Mouse (Mus musculus): ENCODE measurements around the gene Pde6h.
"Not testable (repeated sequence)": the region's sequence is repeated elsewhere in the genome, so short reads cannot be mapped to it uniquely, and the experiment has no call there.

Gene Pde6h

DNA sequence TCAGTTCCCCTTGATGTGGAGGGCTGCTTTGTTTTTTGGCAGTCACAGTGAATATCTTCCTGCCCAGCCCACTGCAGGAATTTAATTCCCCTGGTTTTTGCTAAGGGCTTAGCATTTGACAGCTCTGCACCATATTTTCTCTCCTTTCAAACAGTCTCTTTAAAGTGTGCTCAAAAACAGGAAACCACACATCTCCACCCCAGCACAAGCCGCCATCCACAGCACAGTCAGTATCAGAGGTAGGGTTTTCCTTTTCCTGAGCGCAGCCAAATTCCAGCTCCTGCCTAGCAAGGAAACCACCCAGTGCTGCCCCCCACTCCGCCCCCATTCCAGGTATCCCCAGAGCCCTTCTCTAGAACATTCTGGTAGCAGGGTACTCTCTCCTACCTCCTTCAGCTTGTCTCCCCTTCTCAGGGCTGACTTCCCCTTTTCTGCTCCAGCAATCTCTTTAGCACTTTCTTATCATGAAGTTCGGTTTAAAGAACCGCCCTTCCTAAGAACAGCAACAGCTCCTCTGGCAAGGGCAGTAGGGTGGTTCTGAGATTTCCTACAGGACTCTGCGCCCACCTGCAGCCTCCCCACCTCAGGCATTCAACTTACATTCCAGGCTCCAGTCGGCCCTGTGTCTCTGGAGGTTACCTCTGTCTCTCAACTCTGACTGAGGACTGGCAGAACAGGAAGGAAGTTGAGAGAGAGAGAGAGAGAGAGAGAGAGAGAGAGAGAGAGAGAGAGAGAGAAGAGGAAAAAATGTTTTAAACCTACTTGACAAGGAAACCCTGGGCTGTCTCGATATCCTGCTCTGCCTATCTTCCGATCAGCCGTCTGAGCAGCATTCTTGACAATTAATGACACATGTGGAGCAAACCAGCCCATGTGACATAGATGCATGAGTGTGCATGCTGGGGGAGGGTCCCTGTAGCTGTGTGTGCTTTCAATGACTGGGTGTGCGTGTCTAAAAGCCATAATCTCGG lies 17.7 kb downstream of the Pde6h start, which contains the start of gene Arhgdib:
TSS of gene Arhgdib (minus strand) at position 849 of the 971 bp plus-strand sequence.
- no peak for DNase-seq

- no peak for DNase-seq
Observed at GRCm38 (mm10) chr6:136942280-136942679, 18.6 kb downstream of the Pde6h start.

- no peak for DNase-seq
Observed at GRCm38 (mm10) chr6:136943392-136943791, 19.8 kb downstream of the Pde6h start.

- no peak for DNase-seq
Observed at GRCm38 (mm10) chr6:136944511-136944910, 20.9 kb downstream of the Pde6h start.

DNA sequence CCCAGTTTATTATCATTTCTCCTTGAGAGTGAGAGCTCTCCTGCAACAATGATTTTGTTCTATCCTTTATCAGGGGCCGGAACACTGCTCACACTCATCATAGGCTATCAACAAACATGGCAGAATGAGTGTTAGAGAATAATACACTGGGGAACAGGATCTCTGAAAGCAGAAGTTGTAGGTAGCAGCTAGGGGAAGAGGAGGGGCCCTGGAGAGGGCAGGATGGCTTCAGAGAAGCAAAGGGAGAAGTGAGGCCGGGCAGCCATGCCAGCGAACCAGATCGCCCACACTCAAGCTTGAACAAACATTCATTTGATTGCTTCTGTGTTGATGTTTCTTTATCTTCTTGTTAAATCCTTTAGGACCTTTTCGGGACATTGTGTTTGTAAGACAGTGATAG lies 22.6 kb downstream of the Pde6h start:
- no peak for DNase-seq

DNA sequence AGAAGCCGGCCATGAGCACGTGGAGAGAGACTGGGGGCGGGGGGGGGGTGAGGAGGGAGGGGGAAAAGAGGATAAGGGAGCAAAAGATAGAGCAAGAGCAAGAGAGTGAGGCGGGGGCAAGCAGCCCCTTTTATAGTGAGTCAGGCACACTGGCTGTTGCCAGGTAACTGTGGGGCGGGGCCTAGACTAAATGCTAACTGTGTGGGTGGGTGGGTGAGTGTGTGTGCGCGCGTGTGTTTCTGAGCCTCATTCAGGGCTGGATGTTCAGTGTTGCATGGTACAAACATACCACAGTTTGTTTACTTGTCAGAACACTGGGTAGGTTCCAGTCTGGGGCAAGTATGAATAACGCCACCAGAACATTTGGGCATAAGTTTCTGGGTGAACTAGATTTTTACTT lies 23.3 kb downstream of the Pde6h start:
- no peak for DNase-seq

- DNase-seq = no peak
Observed at GRCm38 (mm10) chr6:136947716-136948115, 24.1 kb downstream of the Pde6h start.

DNA sequence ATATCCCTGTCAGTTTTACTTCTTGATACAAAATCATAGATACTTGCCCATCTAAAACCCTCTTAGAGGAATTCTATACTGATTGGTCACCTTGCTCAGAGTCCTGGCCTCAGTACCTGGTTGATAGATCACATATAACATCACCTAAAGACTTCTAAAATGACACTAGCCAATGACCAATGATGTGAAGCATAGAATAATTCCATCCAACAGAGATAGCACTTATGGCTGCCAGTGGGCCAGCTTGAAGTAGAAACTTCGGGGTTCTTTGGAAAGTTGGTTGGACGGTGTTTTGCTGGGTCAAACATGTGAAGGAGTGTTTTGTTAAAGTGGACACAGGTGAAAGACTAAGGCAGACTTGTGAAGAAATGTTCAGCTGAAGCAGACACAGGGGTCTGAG lies 26.5 kb downstream of the Pde6h start:
- DNase-seq = no peak

GRCm38 (mm10) chr6:136952930-136953329 lies 29.3 kb downstream of the Pde6h start:
- DNase-seq = no peak

DNA sequence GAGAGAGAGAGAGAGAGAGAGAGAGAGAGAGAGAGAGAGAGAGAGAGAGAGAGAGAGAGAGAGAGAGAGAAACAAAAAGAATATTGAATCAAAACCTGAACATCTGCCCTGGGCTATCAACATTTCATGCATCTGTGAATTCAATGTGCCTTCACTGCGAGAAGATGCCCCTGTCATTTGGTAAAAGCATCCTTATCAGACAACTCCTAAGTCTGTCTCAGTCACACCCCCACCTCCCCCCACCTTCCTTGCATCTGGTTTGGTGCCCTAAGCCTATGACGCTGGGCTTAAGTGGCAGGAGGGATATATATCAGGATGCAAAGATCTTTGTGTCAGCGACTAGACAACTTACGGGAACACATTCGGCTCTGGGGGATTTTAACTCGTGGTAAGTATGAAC lies 30.6 kb downstream of the Pde6h start:
- DNase-seq = no peak

DNA sequence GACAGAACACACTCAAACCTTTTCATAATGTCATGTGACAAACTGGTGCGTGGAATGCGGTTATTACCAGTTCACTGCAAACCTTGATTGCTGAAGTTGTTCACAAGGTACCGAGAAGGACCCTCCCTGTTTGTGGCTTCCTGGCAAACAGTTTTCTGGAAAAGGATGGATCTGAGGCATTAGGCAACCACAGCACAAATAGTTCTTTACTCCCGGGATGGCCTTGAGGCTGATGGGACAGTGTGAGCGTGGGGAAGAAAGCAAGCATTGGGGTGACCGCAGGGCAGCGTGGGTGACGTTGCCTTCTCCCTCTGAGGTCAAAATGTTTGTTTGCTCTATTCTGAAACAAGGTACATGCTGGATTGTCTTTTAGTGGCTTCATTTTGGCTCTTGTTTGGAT lies 31.1 kb downstream of the Pde6h start:
- no peak for DNase-seq

DNA sequence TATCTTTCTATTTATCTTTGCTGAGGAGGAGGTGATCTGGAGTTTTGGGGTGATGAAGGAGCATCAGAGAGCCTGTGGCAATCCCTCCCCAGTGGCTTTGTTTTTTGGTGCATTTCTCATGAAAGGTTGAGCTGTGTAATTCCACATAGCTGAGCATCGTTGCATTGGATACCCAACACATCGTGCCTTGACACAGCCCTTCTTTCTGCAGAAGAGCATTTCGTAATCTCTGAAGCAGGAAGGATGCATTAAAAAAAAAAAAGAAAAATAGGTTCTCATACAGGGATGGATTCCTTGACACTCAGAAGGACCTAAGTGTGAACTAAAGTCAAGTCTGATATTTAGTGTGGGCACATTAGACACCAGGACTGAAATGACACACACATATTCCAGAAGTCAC lies 31.6 kb downstream of the Pde6h start:
- no peak for DNase-seq

DNA sequence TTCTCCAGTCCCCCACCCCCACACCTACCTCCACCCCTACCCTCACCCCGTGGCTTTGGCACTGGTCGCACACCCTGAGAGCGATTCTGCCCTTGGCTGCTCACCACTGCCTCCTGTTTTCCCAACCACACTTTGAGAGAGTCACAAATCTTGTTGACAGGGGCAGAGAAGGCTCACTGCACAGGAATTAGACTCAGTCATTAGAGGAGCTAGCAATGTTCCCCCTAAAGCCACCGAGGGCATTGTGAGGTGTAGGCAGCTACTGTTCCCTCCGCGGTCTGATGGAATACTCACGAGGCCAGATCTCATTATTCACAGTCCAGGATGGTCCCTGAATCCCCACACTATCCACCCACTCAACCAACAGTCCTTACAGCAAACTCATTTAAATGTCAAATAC lies 33.4 kb downstream of the Pde6h start:
- DNase-seq = no peak

DNA sequence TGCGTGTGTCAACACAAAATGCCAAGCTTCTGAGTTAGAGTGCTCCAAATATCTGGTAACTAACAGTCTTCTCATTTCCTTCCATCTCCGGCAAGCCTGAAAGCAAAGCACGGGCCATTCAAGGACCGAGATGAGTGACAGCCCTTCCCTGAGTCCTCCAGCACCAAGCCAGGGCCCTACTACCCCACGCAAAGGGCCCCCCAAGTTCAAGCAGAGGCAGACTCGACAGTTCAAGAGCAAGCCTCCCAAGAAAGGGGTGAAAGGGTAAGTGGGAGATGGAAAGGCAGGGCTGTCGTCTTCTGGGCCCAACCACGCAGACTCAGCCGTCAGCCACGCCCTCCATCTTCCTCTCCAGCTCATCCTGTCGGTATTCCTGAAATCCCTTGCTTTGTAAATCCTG lies 35.5 kb downstream of the Pde6h start:
- DNase-seq = no peak

DNA sequence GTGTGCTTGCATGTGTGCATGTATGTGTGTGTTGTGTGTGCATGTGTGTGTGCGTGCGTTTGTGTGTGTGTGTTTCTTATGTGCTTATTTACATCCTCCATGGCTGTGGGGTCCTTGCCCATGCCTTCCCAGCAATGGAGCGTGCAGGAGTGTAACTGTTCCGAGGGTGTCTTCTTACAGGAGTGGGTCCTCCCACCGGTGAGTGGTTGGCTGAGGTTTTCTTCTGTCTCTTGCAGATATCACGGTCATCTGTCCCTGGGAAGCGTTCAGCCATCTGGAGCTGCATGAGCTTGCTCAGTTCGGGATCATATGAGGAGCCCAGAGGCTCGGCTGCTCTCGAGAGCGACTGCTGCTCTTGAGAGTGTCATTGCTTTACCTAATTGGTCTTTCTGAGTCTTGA lies 39.3 kb downstream of the Pde6h start:
- no peak for DNase-seq

DNA sequence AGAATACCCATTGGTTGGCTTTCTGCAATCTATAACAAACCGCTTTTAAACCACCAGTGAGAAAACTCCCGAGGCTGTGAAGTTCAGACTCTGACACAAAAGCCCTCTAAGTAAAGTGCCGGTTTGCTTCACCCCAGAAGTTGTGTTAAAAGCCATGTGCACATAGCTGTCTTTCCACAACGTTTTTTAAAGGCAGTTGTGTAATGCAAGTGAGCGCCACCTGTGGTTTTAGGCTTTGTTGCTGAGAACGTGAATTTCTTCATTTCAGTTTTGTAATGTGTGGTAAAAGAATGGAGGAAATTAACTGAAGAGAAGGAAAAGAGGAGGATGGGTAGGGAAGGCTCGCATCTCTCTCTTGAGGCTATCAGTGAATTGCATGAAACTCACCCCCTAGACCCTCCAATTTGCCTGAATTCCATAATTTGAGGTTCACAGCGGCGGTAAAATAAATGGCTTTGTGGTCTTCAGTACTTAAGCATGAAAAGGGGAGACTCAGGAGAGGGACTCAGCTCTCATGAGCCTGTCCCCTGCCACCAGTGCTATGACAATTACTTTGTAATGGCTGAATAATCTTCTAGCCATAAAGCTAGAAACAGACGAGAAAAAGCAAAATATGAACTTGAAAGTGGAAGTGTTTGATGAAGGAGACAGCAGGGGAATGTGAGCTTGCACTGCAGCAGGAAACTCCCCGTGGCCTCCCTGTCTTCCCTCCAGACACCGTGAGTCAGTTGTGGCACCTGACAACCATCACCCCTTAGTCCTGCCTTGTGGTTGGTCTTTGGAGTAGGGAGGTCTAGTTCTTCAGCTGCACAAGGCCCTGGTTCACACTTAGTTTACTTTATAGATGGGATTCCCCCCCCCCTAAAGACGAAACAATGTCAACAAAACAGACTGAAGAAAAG lies 41.2 kb downstream of the Pde6h start:
- DNase-seq = no peak

DNA sequence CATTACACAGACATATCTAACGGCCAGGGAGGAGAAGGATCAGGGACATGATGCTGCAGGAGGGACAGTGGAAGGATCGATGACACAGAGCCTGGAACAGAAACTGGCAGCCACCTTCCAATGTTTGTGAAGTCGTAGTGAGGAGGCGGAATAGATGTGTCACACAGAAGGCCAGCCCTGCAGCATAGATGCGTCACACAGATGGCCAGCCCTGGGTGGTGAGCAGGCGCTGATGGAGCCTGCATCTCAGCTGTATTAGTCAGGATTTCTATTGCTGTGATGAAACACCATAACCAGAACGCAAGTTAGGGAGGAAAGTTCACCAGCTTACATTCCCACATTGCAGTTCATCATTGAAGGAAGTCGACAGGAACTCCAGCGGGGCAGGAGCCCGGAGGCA lies 42.3 kb downstream of the Pde6h start:
- DNase-seq = no peak

- DNase-seq = no peak
Observed at GRCm38 (mm10) chr6:136967466-136967865, 43.8 kb downstream of the Pde6h start.

GRCm38 (mm10) chr6:136968877-136969276 lies 45.2 kb downstream of the Pde6h start:
- DNase-seq = not testable (repeated sequence)

DNA sequence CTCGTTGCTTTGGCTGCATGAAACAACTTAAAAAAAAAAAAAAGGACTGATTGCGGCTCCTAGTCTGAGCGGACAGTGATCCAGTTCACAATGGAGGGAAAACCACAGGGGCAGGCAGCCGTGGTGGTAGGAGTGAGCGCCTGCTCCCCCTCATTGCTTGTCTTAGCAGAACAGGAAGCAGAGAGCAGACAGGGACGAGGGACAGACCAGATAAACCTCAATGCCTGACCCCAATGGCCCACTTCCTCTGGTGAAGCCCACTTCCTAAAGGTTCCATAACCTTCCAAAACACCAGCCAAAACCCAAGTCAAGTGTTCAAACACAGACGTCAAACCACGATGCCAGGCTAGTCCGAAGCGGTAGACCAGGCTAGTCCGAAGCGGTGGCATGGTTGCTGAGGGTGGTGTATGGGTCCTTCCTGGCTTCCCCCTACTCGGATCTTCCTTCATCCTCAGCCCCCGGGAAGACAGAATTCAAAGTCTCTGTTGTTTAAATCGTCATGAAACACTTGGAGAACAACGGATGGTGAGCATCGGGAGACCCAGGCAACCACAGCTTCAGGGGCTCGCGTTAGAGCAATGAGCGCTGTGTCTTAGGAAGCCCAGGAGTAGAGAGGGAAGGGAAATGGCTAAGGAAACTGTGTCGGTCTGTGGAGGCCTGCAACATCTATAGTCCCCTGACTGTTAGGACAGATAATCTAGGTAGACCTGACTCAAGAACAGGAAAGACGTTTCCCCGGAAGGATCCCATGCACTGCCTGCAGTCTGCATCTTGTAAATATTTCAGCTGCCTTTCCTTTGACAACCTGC lies 55.8 kb downstream of the Pde6h start:
- no peak for DNase-seq

GRCm38 (mm10) chr6:136980331-136980746 lies 56.7 kb downstream of the Pde6h start:
- DNase-seq = no peak

DNA sequence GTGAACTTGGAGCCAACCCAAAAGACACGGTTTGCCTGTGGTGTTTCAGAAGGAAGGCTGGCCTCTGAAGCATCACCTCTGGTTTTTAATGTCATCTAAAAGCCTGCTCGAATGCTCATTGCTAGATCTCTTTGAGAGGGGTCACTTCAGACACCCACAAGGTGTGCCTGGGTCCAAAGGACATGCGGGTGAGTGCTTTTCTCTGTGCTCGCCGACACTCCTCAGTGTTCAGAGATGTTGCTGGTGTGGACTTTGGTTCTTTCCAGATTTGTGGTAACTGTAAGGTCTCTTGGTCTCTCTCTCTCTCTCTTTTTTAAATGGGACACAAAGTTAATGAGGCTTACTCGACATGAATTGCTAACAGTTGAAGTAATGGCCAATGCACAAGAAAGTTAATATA lies 58.9 kb downstream of the Pde6h start:
- DNase-seq = no peak

DNA sequence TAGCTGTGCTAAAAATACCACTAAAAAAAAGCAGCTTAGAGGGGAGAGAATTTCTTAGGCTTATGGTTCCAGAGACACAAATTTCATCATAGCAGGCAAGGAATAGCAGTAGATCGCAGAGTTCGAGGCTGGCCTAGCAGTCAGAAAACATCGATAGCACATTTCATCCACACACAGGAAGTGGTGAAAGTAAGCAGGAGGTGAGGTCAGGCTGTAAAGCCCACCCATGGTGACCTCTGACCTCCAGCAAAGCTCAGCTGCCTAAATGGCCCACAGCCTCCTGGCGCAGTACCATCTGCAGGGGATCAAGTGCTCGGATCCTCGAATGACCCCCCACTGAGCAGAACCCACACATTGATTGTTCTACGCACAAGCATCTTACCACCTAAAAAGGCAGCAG lies 59.6 kb downstream of the Pde6h start:
- DNase-seq = no peak
